Mouse (Mus musculus) CH12.LX (cell line): ENCODE data around the gene Gtf3c5. TPM values are rescaled to one million over a fixed set of nuclear protein-coding genes. Genes with fewer than 3 reads are reported as not detected.

ENCODE experiments used
- DNase-seq: peaks from one replicate; pipeline ENCODE4 v3.0.0-alpha.2; 2013; ENCODE audit errors: extremely low read depth
- H3K27ac ChIP-seq: 2 replicates; pipeline ENCODE4 v1.5.1; 2012; ENCODE audit warnings: low read depth, mild to moderate bottlenecking, control low read depth, moderate library complexity; ENCODE audit not compliant: insufficient read depth
- H3K27me3 ChIP-seq: replicated peaks from 2 replicates; pipeline ENCODE3; 2012; ENCODE audit warnings: inconsistent platforms
- H3K36me3 ChIP-seq, 2 experiments: replicated peaks in 1 of 2; 2 replicates each; pipeline versions ENCODE3 to v1.6.1; 2012; ENCODE audit warnings: inconsistent platforms in 1 of 2, low read length in 1 of 2, mild to moderate bottlenecking in 1 of 2, mixed read lengths in 1 of 2, moderate library complexity in 1 of 2; ENCODE audit not compliant: control insufficient read depth in 1 of 2, insufficient read depth in 1 of 2
- H3K4me1 ChIP-seq, 2 experiments: 2 replicates each; pipeline ENCODE4 v1.6.1; 2012; ENCODE audit warnings: inconsistent platforms in 1 of 2, moderate library complexity in 1 of 2; ENCODE audit not compliant: insufficient read depth in 2 of 2, control insufficient read depth in 1 of 2
- H3K4me2 ChIP-seq: 2 replicates; pipeline ENCODE4 v1.6.1; 2012; ENCODE audit warnings: low read depth, mild to moderate bottlenecking, control low read depth; ENCODE audit not compliant: poor library complexity, insufficient read depth, severe bottlenecking
- H3K4me3 ChIP-seq, 3 experiments: fragments of 150-350 bp in 1 of 3; sonication (generic) in 1 of 3; replicated peaks in 1 of 3; 2 replicates each; pipeline versions ENCODE3 to v1.5.1; 2011 to 2012; ENCODE audit warnings: low read depth in 2 of 3, low read length in 2 of 3, mild to moderate bottlenecking in 2 of 3, moderate library complexity in 2 of 3, control low read depth in 1 of 3, improper control_type of control experiment in 1 of 3, inconsistent platforms in 1 of 3, mixed read lengths in 1 of 3; ENCODE audit not compliant: poor library complexity in 1 of 3
- H3K79me2 ChIP-seq: replicated peaks from 2 replicates; pipeline ENCODE4 v1.6.1; 2012; ENCODE audit warnings: mild to moderate bottlenecking, moderate library complexity; ENCODE audit not compliant: control insufficient read depth, poor library complexity, insufficient read depth, severe bottlenecking; ENCODE audit errors: extremely low read depth
- H3K9ac ChIP-seq: 2 replicates; pipeline ENCODE4 v1.6.1; 2012; ENCODE audit warnings: low read depth, mild to moderate bottlenecking, control low read depth, moderate library complexity; ENCODE audit not compliant: insufficient read depth
- H3K9me3 ChIP-seq: replicated peaks from 2 replicates; pipeline ENCODE3; 2012; ENCODE audit warnings: low read length, inconsistent platforms, mixed read lengths
- CHD2 ChIP-seq: IDR thresholded peaks from 2 replicates; pipeline ENCODE4 v1.6.1; 2011; ENCODE audit warnings: low read length, improper control_type of control experiment
- ELF1 ChIP-seq: IDR thresholded peaks from 2 replicates; pipeline ENCODE4 v1.6.1; 2014; ENCODE audit warnings: low read depth, mild to moderate bottlenecking, inconsistent platforms, low read length, improper control_type of control experiment
- ETS1 ChIP-seq: conservative IDR thresholded peaks from 2 replicates; pipeline ENCODE4 v1.6.1; 2012; ENCODE audit warnings: low read depth, mild to moderate bottlenecking, inconsistent platforms, low read length, improper control_type of control experiment, moderate library complexity
- HCFC1 ChIP-seq: IDR thresholded peaks from 2 replicates; pipeline ENCODE4 v1.6.1; 2012; ENCODE audit warnings: low read depth, mild to moderate bottlenecking, inconsistent platforms, low read length, improper control_type of control experiment
- IRF4 ChIP-seq: IDR thresholded peaks from 2 replicates; pipeline ENCODE4 v1.6.1; 2014; ENCODE audit warnings: low read depth, mild to moderate bottlenecking, inconsistent platforms, low read length, improper control_type of control experiment
- JUN ChIP-seq: IDR thresholded peaks from 2 replicates; pipeline ENCODE4 v1.6.1; 2011; ENCODE audit warnings: low read depth, mild to moderate bottlenecking, low read length, improper control_type of control experiment, moderate library complexity; ENCODE audit not compliant: insufficient read depth
- JUND ChIP-seq: conservative IDR thresholded peaks from 2 replicates; pipeline ENCODE4 v1.6.1; 2011; ENCODE audit warnings: low read depth, low read length, improper control_type of control experiment
- KAT2A ChIP-seq: IDR thresholded peaks from 2 replicates; pipeline ENCODE4 v1.6.1; 2012; ENCODE audit warnings: low read length, improper control_type of control experiment, inconsistent platforms; ENCODE audit not compliant: insufficient replicate concordance
- MAFK ChIP-seq: IDR thresholded peaks from 2 replicates; pipeline ENCODE4 v1.6.1; 2011; ENCODE audit warnings: low read length, improper control_type of control experiment; ENCODE audit not compliant: insufficient replicate concordance
- MAZ ChIP-seq: IDR thresholded peaks from 2 replicates; pipeline ENCODE4 v1.6.1; 2012; ENCODE audit warnings: low read depth, mild to moderate bottlenecking, inconsistent platforms, low read length, improper control_type of control experiment, moderate library complexity
- MXI1 ChIP-seq: IDR thresholded peaks from 2 replicates; pipeline ENCODE4 v1.6.1; 2011; ENCODE audit warnings: mild to moderate bottlenecking, low read depth, low read length, improper control_type of control experiment
- NRF1 ChIP-seq: IDR thresholded peaks from 2 replicates; pipeline ENCODE4 v1.6.1; 2014; ENCODE audit warnings: low read depth, mild to moderate bottlenecking, inconsistent platforms, low read length, improper control_type of control experiment, moderate library complexity
- POLR2A ChIP-seq: IDR thresholded peaks from 2 replicates; pipeline ENCODE4 v1.6.1; 2011; ENCODE audit warnings: low read depth, mild to moderate bottlenecking, improper control_type of control experiment, low read length
- POLR2AphosphoS2 ChIP-seq: IDR thresholded peaks from 2 replicates; pipeline ENCODE4 v1.6.1; 2011; ENCODE audit warnings: low read depth, low read length, improper control_type of control experiment
- RAD21 ChIP-seq: IDR thresholded peaks from 2 replicates; pipeline ENCODE4 v1.6.1; 2011; ENCODE audit warnings: low read depth, mild to moderate bottlenecking, low read length, improper control_type of control experiment, moderate library complexity
- SIN3A ChIP-seq: IDR thresholded peaks from 2 replicates; pipeline ENCODE4 v1.6.1; 2012; ENCODE audit warnings: low read length, improper control_type of control experiment, inconsistent platforms
- TBP ChIP-seq: conservative IDR thresholded peaks from 2 replicates; pipeline ENCODE4 v1.6.1; 2011; ENCODE audit warnings: low read depth, low read length, improper control_type of control experiment
- UBTF ChIP-seq: IDR thresholded peaks from 2 replicates; pipeline ENCODE4 v1.6.1; 2012; ENCODE audit warnings: low read depth, mild to moderate bottlenecking, inconsistent platforms, low read length, improper control_type of control experiment, moderate library complexity
- USF2 ChIP-seq: conservative IDR thresholded peaks from 2 replicates; pipeline ENCODE4 v1.6.1; 2011; ENCODE audit warnings: low read depth, low read length, improper control_type of control experiment
- ZC3H11A ChIP-seq: IDR thresholded peaks from 2 replicates; pipeline ENCODE4 v1.6.1; 2012; ENCODE audit warnings: low read depth, mild to moderate bottlenecking, inconsistent platforms, low read length, improper control_type of control experiment
- dilution Hi-C: fragments of 300-500 bp; cut with MboI; formaldehyde crosslinking; loops from 2 replicates; pipeline ENCODE4 v1.14.3; 2020; ENCODE audit warnings: low sequenced_read_pairs; ENCODE audit not compliant: extremely low pct_unique_long_range_greater_than_20kb, extremely low pct_ligation_motif_present
- in situ Hi-C: fragments of 300-500 bp; cut with MboI; formaldehyde crosslinking; loops from 3 replicates; pipeline ENCODE4 v1.14.3; 2019; ENCODE audit warnings: low sequenced_read_pairs, low pct_ligation_motif_present, low pct_unique_long_range_greater_than_20kb, mixed read lengths
- polyA plus RNA-seq: library from polyadenylated mRNA; unstranded; fragments of >175 nt; gene quantifications from 2 replicates; pipeline ENCODE4 v1.2.1, GENCODE M21; 2012; ENCODE audit warnings: low read depth; ENCODE audit not compliant: insufficient read length
- total RNA-seq, 2 experiments: library from RNA; depleted of rRNA; stranded (reverse); fragments of 300-350 nt in 1 of 2; fragments of >200 nt in 1 of 2; gene quantifications; 2 replicates each; pipeline ENCODE4 v1.2.3; 2012 to 2014

The Gtf3c5 gene
- total and polyA plus RNA-seq, 3 experiments, result 8.6 to 27.4 (median 12.5) TPM

- TF ChIP-seq KAT2A (no peak), CHD2 (no peak), MAFK (no peak), USF2 (no peak), RAD21 (no peak), UBTF (no peak), POLR2A (no peak)
- Histone ChIP-seq H3K9me3 (no peaks in the 10 kb centered on the region), H3K27me3 (no peaks in the 10 kb centered on the region), H3K9ac (no peak within 1 kb of the TSS), H3K79me2 (no peaks in the 10 kb centered on the region), H3K4me1 (no peaks in the 10 kb centered on the region), H3K4me2 (no peak within 1 kb of the TSS), H3K36me3 (peaks cover 28 to 40% of the 10 kb centered on the region in 2 experiments), H3K27ac (no peak within 1 kb of the TSS), H3K4me3 (no peak within 1 kb of the TSS)
- in situ Hi-C loops, result no loop called here
- no peak for DNase-seq
- dilution Hi-C loops, result no loop called here
These were observed 20.2 kb downstream of the Gtf3c5 start, which contains the start of gene Cel for GRCm38 (mm10) chr2:28563303-28563702. TSS of gene Cel (minus strand) at chr2:28563403.

- dilution Hi-C loops (no loop called here), in situ Hi-C loops (no loop called here)
These were observed 26.1 kb downstream of the Gtf3c5 start for GRCm38 (mm10) chr2:28557452-28557851.

GRCm38 (mm10) chr2:28552301-28552700 is 31.2 kb downstream of the Gtf3c5 start:
- Histone ChIP-seq H3K79me2 (no peaks in the 10 kb centered on the region), H3K4me1 (peaks cover 4 to 9% of the 10 kb centered on the region in 2 experiments), H3K4me3 (no peak overlapping the region), H3K4me2 (no peak overlapping the region), H3K27me3 (no peaks in the 10 kb centered on the region), H3K9ac (no peak overlapping the region), H3K36me3 (peaks cover 39 to 68% of the 10 kb centered on the region in 2 experiments), H3K9me3 (no peaks in the 10 kb centered on the region), H3K27ac (no peak overlapping the region)
- in situ Hi-C loops, result no loop called here
- dilution Hi-C loops, result no loop called here
- no peak for DNase-seq
- TF ChIP-seq TBP (no peak), MXI1 (no peak), IRF4 (no peak), SIN3A (no peak), NRF1 (no peak), ZC3H11A (no peak), ETS1 (no peak), JUN (no peak), HCFC1 (no peak), MAFK (no peak), POLR2AphosphoS2 (no peak), KAT2A (no peak), MAZ (no peak)

More at GRCm38 (mm10) chr2:28557452-28557851, 26.1 kb downstream of the Gtf3c5 start:
- Histone ChIP-seq H3K36me3 (peaks cover 3 to 20% of the 10 kb centered on the region in 2 experiments), H3K79me2 (no peaks in the 10 kb centered on the region)
- TF ChIP-seq JUND (no peak), ELF1 (no peak)
- TF ChIP-seq, all 38 proteins: peak for 0
- Histone ChIP-seq H3K9me3 (no peaks in the 10 kb centered on the region), H3K4me2 (no peak overlapping the region), H3K9ac (no peak overlapping the region), H3K27me3 (no peaks in the 10 kb centered on the region), H3K4me1 (no peaks in the 10 kb centered on the region), H3K27ac (no peak overlapping the region), H3K4me3 (no peak overlapping the region)
- DNase-seq, result no peak
